Mouse (Mus musculus) erythroblast, embryonic 14.5 days (primary cell): ENCODE data around the gene Hipk2. TPM values are rescaled to one million over a fixed set of nuclear protein-coding genes. Genes with fewer than 3 reads are reported as not detected.

Experiments used
- H3K27me3 ChIP-seq: 2 replicates; pipeline ENCODE4 v1.6.1; 2012; ENCODE audit warnings: inconsistent platforms; ENCODE audit not compliant: control insufficient read depth
- H3K36me3 ChIP-seq: 2 replicates; pipeline ENCODE4 v1.6.1; 2012; ENCODE audit warnings: mild to moderate bottlenecking, inconsistent platforms; ENCODE audit not compliant: control insufficient read depth
- H3K4me1 ChIP-seq: 2 replicates; pipeline ENCODE4 v1.6.1; 2012; ENCODE audit warnings: inconsistent platforms; ENCODE audit not compliant: control insufficient read depth
- H3K4me3 ChIP-seq: replicated peaks from 2 replicates; pipeline ENCODE3; 2012; ENCODE audit warnings: moderate library complexity, mild to moderate bottlenecking, inconsistent platforms
- H3K9me3 ChIP-seq: 2 replicates; pipeline ENCODE4 v1.6.1; 2012; ENCODE audit warnings: low read length, inconsistent platforms, mixed read lengths; ENCODE audit not compliant: control insufficient read depth
- GATA1 ChIP-seq: IDR thresholded peaks from 2 replicates; pipeline ENCODE4 v1.6.1; 2012; ENCODE audit warnings: low read length, inconsistent platforms, mixed read lengths
- TAL1 ChIP-seq: IDR thresholded peaks from 3 replicates; pipeline ENCODE4 v1.6.1; 2012; ENCODE audit warnings: low read length, inconsistent platforms, mixed read lengths
- polyA plus RNA-seq: library from polyadenylated mRNA; stranded (reverse); fragments of >175 nt; gene quantifications from 2 replicates; pipeline ENCODE4 v1.2.3, GENCODE M21; 2012

The Hipk2 gene
- polyA plus RNA-seq, 1 experiment, result 16.6 TPM

- peaks cover 18% of the 10 kb centered on the region for H3K36me3 ChIP-seq
- peaks cover 4% of the 10 kb centered on the region; the same call in 1 of the 2 replicates for H3K27me3 ChIP-seq
- TF ChIP-seq TAL1, result no peak
- TF ChIP-seq GATA1, result no peak
- H3K4me3 ChIP-seq, result no peak overlapping the region
- H3K4me1 ChIP-seq, result peaks cover 91% of the 10 kb centered on the region
- H3K9me3 ChIP-seq, result peaks cover 6% of the 10 kb centered on the region; the same call in 1 of the 2 replicates
These were observed 16.1 kb upstream of the Hipk2 start for GRCm38 (mm10) chr6:38892017-38892416.

- no peak for TF ChIP-seq TAL1
- TF ChIP-seq GATA1, result no peak
- Histone ChIP-seq H3K4me3 (no peak overlapping the region), H3K36me3 (peaks cover 20% of the 10 kb centered on the region), H3K4me1 (peaks cover 90% of the 10 kb centered on the region), H3K9me3 (peaks cover 6% of the 10 kb centered on the region; the same call in 1 of the 2 replicates), H3K27me3 (no peaks in the 10 kb centered on the region)
These were observed 13.2 kb upstream of the Hipk2 start for GRCm38 (mm10) chr6:38889156-38889555.

GRCm38 (mm10) chr6:38887436-38887835 lies 11.5 kb upstream of the Hipk2 start:
- Histone ChIP-seq H3K27me3 (peaks cover 14% of the 10 kb centered on the region), H3K4me3 (no peak overlapping the region), H3K36me3 (peaks cover 20% of the 10 kb centered on the region), H3K4me1 (peaks cover 92% of the 10 kb centered on the region), H3K9me3 (peaks cover 6% of the 10 kb centered on the region; the same call in 1 of the 2 replicates)
- TF ChIP-seq GATA1 (no peak), TAL1 (no peak)

GRCm38 (mm10) chr6:38885132-38885531 lies 9.2 kb upstream of the Hipk2 start:
- Histone ChIP-seq H3K27me3 (peaks cover 34% of the 10 kb centered on the region), H3K4me1 (peaks cover 87% of the 10 kb centered on the region), H3K4me3 (no peak overlapping the region), H3K9me3 (peaks cover 6% of the 10 kb centered on the region; the same call in 1 of the 2 replicates), H3K36me3 (peaks cover 21% of the 10 kb centered on the region)
- TF ChIP-seq GATA1 (no peak), TAL1 (no peak)

GRCm38 (mm10) chr6:38884482-38884881 lies 8.5 kb upstream of the Hipk2 start:
- Histone ChIP-seq H3K36me3 (peaks cover 22% of the 10 kb centered on the region), H3K27me3 (peaks cover 39% of the 10 kb centered on the region), H3K4me3 (no peak overlapping the region), H3K9me3 (peaks cover 6% of the 10 kb centered on the region; the same call in 1 of the 2 replicates), H3K4me1 (peaks cover 84% of the 10 kb centered on the region)
- TF ChIP-seq TAL1 (no peak), GATA1 (no peak)

- Histone ChIP-seq H3K4me1 (peaks cover 84% of the 10 kb centered on the region), H3K36me3 (peaks cover 21% of the 10 kb centered on the region), H3K4me3 (no peak overlapping the region), H3K9me3 (no peaks in the 10 kb centered on the region), H3K27me3 (peaks cover 57% of the 10 kb centered on the region)
- TF ChIP-seq TAL1 (no peak), GATA1 (no peak)
These were observed 6.8 kb upstream of the Hipk2 start for GRCm38 (mm10) chr6:38882728-38883171.

- H3K4me1 ChIP-seq, result peaks cover 87% of the 10 kb centered on the region
- TF ChIP-seq TAL1, result no peak
These were observed 6.0 kb upstream of the Hipk2 start for GRCm38 (mm10) chr6:38881975-38882374.

GRCm38 (mm10) chr6:38881468-38881867 lies 5.5 kb upstream of the Hipk2 start:
- Histone ChIP-seq H3K9me3 (no peaks in the 10 kb centered on the region), H3K4me3 (no peak overlapping the region), H3K4me1 (peaks cover 90% of the 10 kb centered on the region), H3K27me3 (peaks cover 62% of the 10 kb centered on the region), H3K36me3 (peaks cover 21% of the 10 kb centered on the region)
- TF ChIP-seq GATA1 (no peak), TAL1 (no peak)

More at GRCm38 (mm10) chr6:38881975-38882374, 6.0 kb upstream of the Hipk2 start:
- peaks cover 62% of the 10 kb centered on the region for H3K27me3 ChIP-seq
- H3K36me3 ChIP-seq, result peaks cover 21% of the 10 kb centered on the region
- H3K9me3 ChIP-seq, result no peaks in the 10 kb centered on the region
- no peak overlapping the region for H3K4me3 ChIP-seq

- Histone ChIP-seq H3K4me1 (peaks cover 65% of the 10 kb centered on the region), H3K9me3 (no peaks in the 10 kb centered on the region), H3K36me3 (peaks cover 34% of the 10 kb centered on the region), H3K4me3 (peak overlapping the region; percentile 89), H3K27me3 (peaks cover 50% of the 10 kb centered on the region)
- TF ChIP-seq GATA1, result no peak
- no peak for TF ChIP-seq TAL1
These were observed 1.7 kb upstream of the Hipk2 start for GRCm38 (mm10) chr6:38877674-38878073.
